Mouse (Mus musculus) midbrain, embryonic 11.5 days (tissue): ENCODE measurements at regions not wholly inside any gene's neighbourhood (a gene's known extent, or its start where the extent isn't known, plus 50 kb on each side); places are given as distances from the start of the nearest gene placed in this dataset.

ENCODE experiments used
- ATAC-seq: fragments of 200-750 bp; cut with Nextera tagmentation; 2 replicates; pipeline ENCODE4 v1.8.0; 2017; ENCODE audit warnings: moderate TSS enrichment, moderate library complexity; ENCODE audit not compliant: low FRiP score
- DNase-seq: peaks from one replicate; pipeline ENCODE4 v3.0.0; 2015; ENCODE audit warnings: low spot score; ENCODE audit errors: missing footprints
- H3K27ac ChIP-seq: fragments of 300-500 bp; sonication (generic); 2 replicates; pipeline ENCODE4 v1.5.1; 2014; ENCODE audit warnings: low read depth, low read length
- H3K27me3 ChIP-seq: fragments of 300-500 bp; sonication (generic); 2 replicates; pipeline ENCODE4 v1.6.1; 2014; ENCODE audit warnings: mild to moderate bottlenecking, low read length, moderate library complexity, mixed read lengths; ENCODE audit not compliant: control insufficient read depth, insufficient read depth
- H3K36me3 ChIP-seq: fragments of 300-500 bp; sonication (generic); 2 replicates; pipeline ENCODE4 v1.6.1; 2014; ENCODE audit warnings: mild to moderate bottlenecking, low read length, moderate library complexity, mixed read lengths; ENCODE audit not compliant: control insufficient read depth, insufficient read depth
- H3K4me1 ChIP-seq: fragments of 300-500 bp; sonication (generic); 2 replicates; pipeline ENCODE4 v1.6.1; 2014; ENCODE audit warnings: low read length; ENCODE audit not compliant: control insufficient read depth, insufficient read depth
- H3K4me2 ChIP-seq: fragments of 300-500 bp; sonication (generic); 2 replicates; pipeline ENCODE4 v1.6.1; 2014; ENCODE audit warnings: mild to moderate bottlenecking, moderate library complexity
- H3K4me3 ChIP-seq: fragments of 300-500 bp; sonication (generic); 2 replicates; pipeline ENCODE4 v1.5.1; 2014; ENCODE audit warnings: low read depth, low read length
- H3K9ac ChIP-seq: fragments of 300-500 bp; sonication (generic); 2 replicates; pipeline ENCODE4 v1.6.1; 2014; ENCODE audit warnings: low read length
- H3K9me3 ChIP-seq: fragments of 300-500 bp; sonication (generic); 2 replicates; pipeline ENCODE4 v1.6.1; 2016; ENCODE audit warnings: low read length; ENCODE audit not compliant: control insufficient read depth
- WGBS: fragments of 180-500 bp; shearing (Covaris S2); extraction: QIAGEN DNeasy Blood & Tissue Kit; methylation state at CpG from one replicate; pipeline ENCODE4 v1.1.7; 2014; 5-methylcytosine and 5-hydroxymethylcytosine counted together

DNA sequence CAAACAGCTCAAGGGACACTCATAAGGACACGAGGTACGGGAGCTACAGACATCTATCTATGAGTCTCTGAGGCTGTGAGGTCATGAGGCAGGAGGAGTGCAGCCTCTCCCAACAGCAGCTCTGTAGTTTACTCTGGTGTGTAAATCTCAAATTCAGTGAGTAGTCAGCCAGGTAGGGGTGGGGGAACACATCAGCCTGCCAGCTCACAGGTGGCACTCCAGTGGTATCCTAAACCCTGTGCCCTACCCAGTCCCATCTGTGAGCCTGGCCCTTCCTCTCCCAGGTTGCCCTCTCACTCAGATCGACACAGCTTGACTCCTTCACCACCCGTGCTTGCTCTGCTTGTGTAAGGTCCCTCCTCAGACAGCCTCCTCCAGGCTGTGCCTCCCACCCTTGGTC lies 202.2 kb downstream of the Sipa1l2 start:
- 82% methylated on average over 4 of the region's 4 CpGs for WGBS
- Histone ChIP-seq H3K27ac (no peak overlapping the region), H3K9me3 (no peaks in the 10 kb centered on the region), H3K9ac (no peak overlapping the region), H3K27me3 (no peaks in the 10 kb centered on the region), H3K4me1 (peaks cover 14% of the 10 kb centered on the region), H3K4me3 (no peak overlapping the region), H3K4me2 (no peak overlapping the region), H3K36me3 (no peaks in the 10 kb centered on the region)
- DNase-seq (no peak), ATAC-seq (no peak)

DNA sequence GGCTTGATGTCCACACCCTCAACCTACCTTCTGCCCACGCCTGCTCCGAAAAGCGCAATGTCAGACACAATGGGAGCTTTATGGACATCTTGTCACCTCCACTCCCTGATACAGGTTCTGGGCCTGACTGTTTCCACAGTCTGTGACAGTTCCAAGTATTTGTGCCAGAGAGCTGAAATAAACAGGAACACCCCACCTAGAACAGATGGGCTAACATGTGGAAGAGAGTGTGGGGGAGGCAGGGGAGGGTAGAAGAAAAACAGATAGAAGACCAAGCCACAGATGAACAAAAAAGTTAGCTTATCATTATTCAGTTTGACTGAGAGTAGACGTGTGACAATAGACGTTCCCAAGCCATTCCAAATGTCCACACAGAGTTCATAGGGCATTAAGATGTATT lies 204.6 kb downstream of the Sipa1l2 start:
- WGBS, result 88% methylated on average over 5 of the region's 5 CpGs

GRCm38 (mm10) chr8:125359456-125359855 lies 210.2 kb downstream of the Sipa1l2 start:
- ATAC-seq (no peak), DNase-seq (no peak)
- H3K27me3 ChIP-seq, result no peaks in the 10 kb centered on the region
- no peak overlapping the region for H3K4me3 ChIP-seq
- peaks cover 6% of the 10 kb centered on the region; the same call in 1 of the 2 replicates for H3K4me1 ChIP-seq
- H3K9me3 ChIP-seq, result no peaks in the 10 kb centered on the region; the same call in 1 of the 2 replicates
- no peak overlapping the region for H3K4me2 ChIP-seq
- WGBS, result 98% methylated on average over 2 of the region's 2 CpGs
- H3K36me3 ChIP-seq, result no peaks in the 10 kb centered on the region
- H3K9ac ChIP-seq, result no peak overlapping the region
- H3K27ac ChIP-seq, result no peak overlapping the region

More for the DNA sequence above, 204.6 kb downstream of the Sipa1l2 start:
- Histone ChIP-seq H3K4me2 (no peak overlapping the region), H3K36me3 (no peaks in the 10 kb centered on the region), H3K27ac (no peak overlapping the region), H3K9ac (no peak overlapping the region), H3K4me3 (no peak overlapping the region), H3K4me1 (peaks cover 10% of the 10 kb centered on the region), H3K27me3 (no peaks in the 10 kb centered on the region), H3K9me3 (no peaks in the 10 kb centered on the region; the same call in 1 of the 2 replicates)
- ATAC-seq (no peak), DNase-seq (no peak)

DNA sequence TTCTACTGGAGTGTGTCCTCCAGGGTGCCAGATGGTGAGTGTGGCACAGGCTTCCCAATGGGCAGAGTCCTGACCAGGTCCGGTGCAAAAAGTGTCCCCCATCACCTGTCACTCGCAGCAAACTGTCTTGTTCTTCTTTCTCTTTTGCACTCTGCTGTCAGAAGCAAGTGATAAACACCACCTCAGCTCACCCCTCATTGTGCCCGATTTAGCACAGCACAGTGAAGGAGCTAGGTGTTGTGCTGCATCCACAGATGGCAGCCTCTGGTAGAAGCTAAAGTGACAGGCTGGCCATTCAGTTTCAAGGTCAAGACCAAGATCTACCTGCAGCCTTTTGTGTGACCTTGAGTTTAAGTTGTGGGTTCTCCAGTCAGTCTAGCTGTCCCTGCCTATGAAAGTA lies 211.8 kb downstream of the Sipa1l2 start:
- DNase-seq (no peak), ATAC-seq (no peak)
- no peak overlapping the region for H3K9ac ChIP-seq
- H3K27me3 ChIP-seq, result no peaks in the 10 kb centered on the region
- H3K4me1 ChIP-seq, result peaks cover 8% of the 10 kb centered on the region
- no peaks in the 10 kb centered on the region; the same call in 1 of the 2 replicates for H3K9me3 ChIP-seq
- H3K27ac ChIP-seq, result no peak overlapping the region
- no peak overlapping the region for H3K4me3 ChIP-seq
- H3K36me3 ChIP-seq, result no peaks in the 10 kb centered on the region
- H3K4me2 ChIP-seq, result no peak overlapping the region
- 84% methylated on average over 3 of the region's 3 CpGs for WGBS

DNA sequence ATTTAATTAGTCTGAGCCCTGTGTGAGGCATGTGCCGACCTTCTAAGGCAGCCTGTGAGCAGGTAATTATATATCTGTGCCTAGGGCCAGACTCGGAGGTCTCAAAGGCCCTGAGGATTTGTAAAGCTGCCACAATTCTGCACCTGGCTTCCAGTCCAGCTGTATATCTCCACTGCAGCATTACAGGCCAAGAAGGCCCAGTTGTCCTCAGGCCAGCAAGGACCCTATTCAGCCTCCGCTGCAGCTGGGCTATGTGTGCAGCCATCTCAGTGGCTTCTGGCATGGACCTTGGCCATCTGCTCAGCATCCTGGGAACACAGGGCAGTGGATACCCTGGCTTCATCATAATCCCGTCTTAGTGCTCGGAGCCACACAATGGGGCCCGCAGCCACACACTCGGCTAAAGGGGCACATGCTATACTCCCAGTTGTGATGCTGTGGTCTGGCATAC lies 214.5 kb downstream of the Sipa1l2 start:
- Histone ChIP-seq H3K36me3 (no peaks in the 10 kb centered on the region), H3K4me2 (no peak overlapping the region), H3K4me3 (no peak overlapping the region), H3K9ac (no peak overlapping the region), H3K27me3 (no peaks in the 10 kb centered on the region), H3K4me1 (peaks cover 13% of the 10 kb centered on the region), H3K9me3 (no peaks in the 10 kb centered on the region; the same call in 1 of the 2 replicates), H3K27ac (no peak overlapping the region)
- ATAC-seq, result peak; percentile 50; the same call in 1 of the 2 replicates
- no peak for DNase-seq
- WGBS, result 45% methylated on average over 7 of the region's 7 CpGs

DNA sequence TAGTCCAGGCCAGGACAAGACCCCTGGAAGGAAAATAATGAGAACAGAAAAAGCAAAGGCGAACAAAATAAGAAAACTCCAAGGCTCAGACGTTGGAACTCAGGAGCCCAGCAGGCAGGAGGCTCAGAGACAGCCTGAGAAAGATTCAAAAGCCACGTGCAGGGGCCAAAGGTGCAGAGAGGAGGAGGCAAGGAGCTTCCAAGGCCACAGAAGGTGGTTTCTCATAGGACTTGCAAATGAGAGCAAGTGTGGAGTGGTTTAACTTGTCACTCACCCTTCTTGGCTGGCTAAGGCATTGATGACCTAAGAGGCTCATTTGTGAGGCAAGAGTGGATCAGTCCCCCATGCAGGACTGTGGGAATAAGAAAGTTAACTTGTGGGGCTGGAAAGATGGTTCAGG lies 217.3 kb downstream of the Sipa1l2 start:
- no peaks in the 10 kb centered on the region for H3K9me3 ChIP-seq
- no peak overlapping the region for H3K27ac ChIP-seq
- no peak overlapping the region for H3K4me2 ChIP-seq
- H3K36me3 ChIP-seq, result no peaks in the 10 kb centered on the region
- H3K4me1 ChIP-seq, result peaks cover 20% of the 10 kb centered on the region
- H3K27me3 ChIP-seq, result no peaks in the 10 kb centered on the region
- DNase-seq, result no peak
- WGBS, result 35% methylated on average over 3 of the region's 3 CpGs
- H3K9ac ChIP-seq, result no peak overlapping the region
- H3K4me3 ChIP-seq, result no peak overlapping the region
- ATAC-seq, result no peak

DNA sequence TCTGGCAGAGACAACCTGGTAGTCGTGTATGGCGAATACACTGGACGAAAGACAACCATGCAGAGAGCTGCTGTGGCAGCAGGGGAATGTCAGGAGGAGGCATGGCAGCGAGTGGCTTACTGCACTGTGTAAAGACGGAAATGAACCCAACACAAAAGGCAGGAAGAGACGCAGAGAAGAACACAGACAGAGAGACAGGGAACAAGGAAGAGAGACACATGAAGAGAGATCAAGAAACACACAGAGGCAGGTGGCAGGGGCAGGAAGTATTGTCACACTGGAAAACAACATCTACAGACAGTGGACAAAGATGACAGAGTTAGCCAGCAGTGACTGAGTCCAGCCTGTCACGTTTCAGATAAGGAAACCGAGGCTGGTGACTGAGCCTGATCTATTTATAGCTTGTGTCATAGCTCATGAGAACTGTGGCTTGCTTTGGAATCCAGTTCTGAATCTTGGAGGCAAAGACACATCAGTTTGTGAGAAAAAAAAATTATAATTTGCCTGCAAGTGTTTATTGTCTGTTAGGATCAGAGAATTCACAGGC lies 218.0 kb downstream of the Sipa1l2 start:
- H3K27ac ChIP-seq, result no peak overlapping the region
- no peaks in the 10 kb centered on the region for H3K27me3 ChIP-seq
- no peak overlapping the region for H3K9ac ChIP-seq
- no peaks in the 10 kb centered on the region for H3K9me3 ChIP-seq
- WGBS, result 79% methylated on average over 8 of the region's 8 CpGs
- no peak overlapping the region for H3K4me3 ChIP-seq
- peaks cover 20% of the 10 kb centered on the region for H3K4me1 ChIP-seq
- no peak for ATAC-seq
- H3K36me3 ChIP-seq, result no peaks in the 10 kb centered on the region
- no peak overlapping the region for H3K4me2 ChIP-seq
- no peak for DNase-seq

DNA sequence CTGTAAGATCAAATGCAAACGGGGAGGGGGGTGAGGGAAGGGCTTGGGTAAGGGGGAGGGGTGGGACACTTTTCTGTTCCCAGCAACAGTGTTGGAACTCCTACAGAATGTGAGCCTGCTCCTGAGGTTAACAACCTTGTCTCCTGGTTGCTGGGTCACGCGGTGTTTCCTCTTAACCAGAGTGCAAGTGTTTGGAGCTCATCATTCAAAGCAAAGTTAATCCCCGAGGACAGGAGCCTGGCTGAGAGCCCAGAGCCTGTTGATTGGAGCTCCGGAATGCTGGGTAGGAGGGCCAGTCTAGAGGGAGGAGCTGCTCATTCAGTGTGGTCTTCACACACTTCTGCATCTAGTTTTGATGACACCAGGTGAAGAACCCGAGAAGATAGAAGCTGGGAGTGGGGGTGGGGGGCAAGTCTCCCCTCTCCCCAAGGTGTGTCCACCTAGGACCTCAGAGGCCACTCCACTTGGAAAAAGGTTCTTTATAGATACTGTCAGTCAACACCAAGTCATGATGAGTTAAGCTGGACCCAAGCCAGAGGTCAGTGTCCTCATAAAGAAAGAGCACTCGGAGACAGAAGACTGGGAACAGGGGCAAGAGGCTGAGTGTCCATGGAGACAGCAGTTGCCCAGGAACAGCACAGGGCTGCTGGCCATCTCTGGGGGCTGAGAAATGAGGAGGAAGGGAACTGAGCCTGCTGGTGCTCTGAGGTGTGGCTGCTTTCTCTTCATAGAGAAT lies 220.2 kb downstream of the Sipa1l2 start:
- WGBS, result 31% methylated on average over 7 of the region's 7 CpGs
- DNase-seq (peak; percentile 90), ATAC-seq (peak; percentile 77)
- H3K4me2 ChIP-seq, result no peak overlapping the region
- H3K27me3 ChIP-seq, result no peaks in the 10 kb centered on the region
- H3K4me3 ChIP-seq, result no peak overlapping the region
- peaks cover 14% of the 10 kb centered on the region for H3K4me1 ChIP-seq
- no peak overlapping the region for H3K27ac ChIP-seq
- no peaks in the 10 kb centered on the region for H3K36me3 ChIP-seq
- H3K9me3 ChIP-seq, result no peaks in the 10 kb centered on the region
- no peak overlapping the region for H3K9ac ChIP-seq

DNA sequence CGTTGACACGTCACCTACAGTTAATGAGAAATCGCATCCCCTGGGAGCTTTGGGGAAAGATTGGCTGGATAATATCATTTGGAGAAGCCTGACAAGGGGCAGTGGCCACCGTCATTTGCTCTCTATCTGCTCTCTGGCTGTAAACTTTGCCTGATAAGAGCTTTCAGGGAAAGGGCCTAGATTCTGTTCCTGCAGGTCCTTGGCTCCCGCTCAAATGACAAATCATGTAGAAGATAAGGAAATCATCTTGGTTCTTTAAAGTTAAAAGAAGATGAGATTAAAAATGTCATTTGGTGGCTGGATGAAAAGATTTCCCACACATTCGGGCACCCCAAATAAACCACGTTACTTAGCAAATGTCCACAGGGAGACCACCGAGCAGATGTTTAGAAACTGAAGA lies 223.4 kb downstream of the Sipa1l2 start:
- Histone ChIP-seq H3K9me3 (no peaks in the 10 kb centered on the region), H3K9ac (no peak overlapping the region), H3K36me3 (no peaks in the 10 kb centered on the region), H3K4me2 (no peak overlapping the region), H3K27me3 (no peaks in the 10 kb centered on the region; the same call in 1 of the 2 replicates), H3K4me1 (peaks cover 6% of the 10 kb centered on the region), H3K4me3 (no peak overlapping the region), H3K27ac (no peak overlapping the region)
- 84% methylated on average over 8 of the region's 8 CpGs for WGBS
- ATAC-seq (no peak), DNase-seq (no peak)
